Mouse (Mus musculus) forebrain, embryonic 11.5 days (tissue): ENCODE results near the gene Lmna. TPM values are rescaled to one million over a fixed set of nuclear protein-coding genes. Genes with fewer than 3 reads are reported as not detected.
A peak's percentile ranks its signal among the peaks of the same experiment; 100 is the strongest.

Experiments
- ATAC-seq: fragments of 200-750 bp; cut with Nextera tagmentation; replicated peaks from 2 replicates; pipeline ENCODE4 v1.8.0; 2017; ENCODE audit warnings: moderate TSS enrichment; ENCODE audit not compliant: low FRiP score
- DNase-seq: peaks from one replicate; pipeline ENCODE4 v3.0.0-alpha.2; 2017; ENCODE audit warnings: low spot score
- H3K27ac ChIP-seq: fragments of 300-500 bp; sonication (generic); 2 replicates; pipeline ENCODE4 v1.5.1; 2014; ENCODE audit warnings: low read depth, low read length
- H3K27me3 ChIP-seq: fragments of 300-500 bp; sonication (generic); 2 replicates; pipeline ENCODE4 v1.6.1; 2014; ENCODE audit warnings: mild to moderate bottlenecking, low read length, mixed read lengths; ENCODE audit not compliant: control insufficient read depth, insufficient read depth
- H3K36me3 ChIP-seq: fragments of 300-500 bp; sonication (generic); 2 replicates; pipeline ENCODE4 v1.6.1; 2014; ENCODE audit warnings: mild to moderate bottlenecking, low read length, moderate library complexity, mixed read lengths; ENCODE audit not compliant: control insufficient read depth, insufficient read depth
- H3K4me1 ChIP-seq: fragments of 300-500 bp; sonication (generic); replicated peaks from 2 replicates; pipeline ENCODE4 v1.6.1; 2014; ENCODE audit warnings: low read length, mixed read lengths; ENCODE audit not compliant: control insufficient read depth, insufficient read depth
- H3K4me2 ChIP-seq: fragments of 300-500 bp; sonication (generic); 2 replicates; pipeline ENCODE4 v1.6.1; 2014; ENCODE audit warnings: low read depth, mild to moderate bottlenecking, low read length, moderate library complexity, mixed read lengths; ENCODE audit not compliant: severe bottlenecking
- H3K4me3 ChIP-seq: fragments of 300-500 bp; sonication (generic); 2 replicates; pipeline ENCODE4 v1.5.1; 2014; ENCODE audit warnings: low read depth, low read length
- H3K9ac ChIP-seq: fragments of 300-500 bp; sonication (generic); 2 replicates; pipeline ENCODE4 v1.6.1; 2014; ENCODE audit warnings: low read length
- H3K9me3 ChIP-seq: fragments of 300-500 bp; sonication (generic); 2 replicates; pipeline ENCODE4 v1.6.1; 2016; ENCODE audit warnings: low read length, mixed read lengths; ENCODE audit not compliant: control insufficient read depth
- WGBS: fragments of 180-500 bp; shearing (Covaris S2); extraction: QIAGEN DNeasy Blood & Tissue Kit; methylation state at CpG from one replicate; pipeline ENCODE4 v1.1.7; 2014; 5-methylcytosine and 5-hydroxymethylcytosine counted together
- polyA plus RNA-seq: library from polyadenylated mRNA; unstranded; fragments of >200 nt; fragmentation: Nextera tagmentation; extraction: Ambion mirVana; gene quantifications from 2 replicates; pipeline ENCODE4 v1.2.1, GENCODE M21; 2014

Lmna gene
- 19.4 and 20.4 TPM in 2 replicates for polyA plus RNA-seq

DNA sequence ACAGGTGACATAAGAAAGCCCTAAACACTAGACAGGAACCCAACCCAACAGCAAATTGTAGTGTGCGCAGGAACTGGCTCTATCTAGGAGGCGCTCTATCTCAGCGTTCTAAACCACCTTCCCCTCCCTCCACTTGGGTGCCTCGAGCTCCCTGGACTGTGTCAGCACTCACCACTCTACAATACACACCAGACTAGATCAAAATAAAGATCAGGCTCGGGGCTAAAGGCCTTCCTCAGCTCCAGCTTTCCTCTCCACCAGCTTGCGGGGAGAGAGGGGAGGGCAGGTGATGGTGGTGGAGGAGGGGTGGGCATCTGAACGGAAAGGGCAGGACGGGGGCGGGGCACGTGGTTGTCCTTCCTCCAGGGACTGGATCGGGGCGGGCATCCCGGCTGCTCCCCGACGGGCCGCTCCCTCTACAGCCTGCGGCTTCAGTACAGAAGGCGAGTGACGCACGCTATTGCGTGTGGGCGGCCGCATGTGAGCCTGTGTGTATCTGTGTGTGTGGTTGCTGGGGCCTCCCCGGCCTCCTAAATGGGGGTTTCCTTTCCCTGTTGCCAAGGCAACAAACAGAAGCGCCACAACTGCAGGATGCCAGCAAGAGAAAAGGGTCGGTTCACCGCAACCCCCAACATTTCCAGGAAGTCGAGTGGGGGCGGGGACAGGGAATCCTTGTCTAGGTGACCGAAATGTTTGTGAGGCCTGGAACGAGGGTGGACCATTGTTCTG lies at the start of gene Lmna:
Gene Lmna, minus strand, starts transcription at position 265 of the 729 bp plus-strand sequence.
- H3K4me1 ChIP-seq: peaks cover 27% of the 10 kb centered on the region

DNA sequence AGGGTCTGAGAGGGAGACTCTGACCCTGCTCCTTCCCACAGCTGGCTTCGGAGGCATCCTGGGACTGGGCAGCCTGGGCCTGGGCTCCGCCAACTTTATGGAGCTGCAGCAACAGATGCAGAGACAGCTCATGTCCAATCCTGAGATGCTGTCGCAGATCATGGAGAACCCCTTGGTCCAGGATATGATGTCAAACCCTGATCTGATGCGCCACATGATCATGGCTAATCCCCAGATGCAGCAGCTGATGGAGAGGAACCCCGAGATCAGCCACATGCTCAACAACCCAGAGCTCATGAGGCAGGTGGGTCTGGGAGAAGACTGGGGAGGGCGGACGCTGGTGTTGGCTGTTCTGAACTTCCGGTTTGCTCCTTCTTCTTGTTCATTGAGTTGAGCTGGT lies 46.9 kb upstream of the Lmna start:
- no peak overlapping the region for H3K4me2 ChIP-seq
- 96% methylated on average over 8 of the region's 8 CpGs for WGBS
- no peaks in the 10 kb centered on the region for H3K9me3 ChIP-seq
- peaks cover 25% of the 10 kb centered on the region for H3K36me3 ChIP-seq
- H3K27ac ChIP-seq: no peak overlapping the region
- no peaks in the 10 kb centered on the region for H3K27me3 ChIP-seq
- H3K9ac ChIP-seq: no peak overlapping the region
- H3K4me1 ChIP-seq: peaks cover 6% of the 10 kb centered on the region; the same call in 1 of the 2 replicates
- DNase-seq (peak; percentile 45), ATAC-seq (no peak)
- no peak overlapping the region for H3K4me3 ChIP-seq

More for the DNA sequence above, at the start of gene Lmna:
- under 1% methylated on average over 31 of the region's 31 CpGs for WGBS
- no peaks in the 10 kb centered on the region for H3K36me3 ChIP-seq
- ATAC-seq (peak; percentile 97), DNase-seq (peak; percentile 97)
- H3K27me3 ChIP-seq: no peaks in the 10 kb centered on the region
- H3K27ac ChIP-seq: peak within 1 kb of the TSS; percentile 90
- peak within 1 kb of the TSS; percentile 52 for H3K9ac ChIP-seq
- H3K4me3 ChIP-seq: peak within 1 kb of the TSS; percentile 28
- H3K9me3 ChIP-seq: no peaks in the 10 kb centered on the region
- H3K4me2 ChIP-seq: peak within 1 kb of the TSS; percentile 53

DNA sequence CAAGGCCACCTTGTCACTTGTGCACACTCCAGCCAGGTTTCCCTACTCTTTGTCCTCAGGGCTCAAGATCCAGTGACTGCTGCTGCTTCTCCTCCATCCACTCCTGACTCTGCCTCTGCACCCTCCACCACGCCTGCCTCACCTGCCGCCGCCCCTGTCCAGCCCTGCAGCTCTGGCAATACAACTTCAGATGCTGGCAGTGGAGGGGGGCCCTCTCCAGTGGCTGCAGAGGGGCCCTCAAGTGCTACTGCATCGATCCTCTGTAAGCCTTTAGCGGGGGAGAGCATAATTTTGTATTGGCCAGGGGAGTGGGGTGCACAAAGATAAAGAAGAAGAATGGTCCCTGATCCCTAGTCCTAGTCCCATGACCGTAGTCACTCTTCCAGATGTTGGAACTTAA lies 46.0 kb upstream of the Lmna start:
- H3K4me3 ChIP-seq: no peak overlapping the region
- ATAC-seq: no peak

DNA sequence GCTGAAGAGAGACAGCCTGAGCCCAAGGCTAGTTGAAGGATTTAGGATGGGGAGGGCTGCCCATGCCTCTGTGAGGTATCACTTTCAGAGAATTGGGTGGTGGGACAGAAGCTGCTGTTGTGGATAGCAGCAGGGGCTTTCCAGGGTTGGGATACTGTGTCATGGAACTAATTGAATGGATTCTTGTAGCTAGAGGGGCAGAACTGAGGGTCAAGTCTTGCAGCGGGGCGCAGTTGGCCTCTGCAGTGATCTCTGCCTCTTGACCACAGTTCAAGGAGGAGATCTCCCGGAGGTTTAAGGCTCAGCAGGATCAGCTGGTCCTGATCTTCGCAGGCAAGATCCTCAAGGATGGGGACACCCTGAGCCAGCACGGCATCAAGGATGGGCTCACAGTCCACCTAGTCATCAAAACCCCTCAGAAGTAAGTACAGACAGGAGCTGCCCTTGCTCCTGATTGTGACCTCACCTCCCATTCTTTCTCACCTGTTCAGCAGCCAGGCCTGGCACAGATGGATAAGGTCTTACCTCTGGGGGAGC lies 45.4 kb upstream of the Lmna start:
- no peak overlapping the region for H3K9ac ChIP-seq
- WGBS: 82% methylated on average over 5 of the region's 5 CpGs
- peaks cover 6% of the 10 kb centered on the region; the same call in 1 of the 2 replicates for H3K4me1 ChIP-seq
- no peak overlapping the region; the same call in 1 of the 2 replicates for H3K4me3 ChIP-seq
- H3K9me3 ChIP-seq: no peaks in the 10 kb centered on the region
- H3K27me3 ChIP-seq: no peaks in the 10 kb centered on the region
- H3K27ac ChIP-seq: no peak overlapping the region
- peaks cover 16% of the 10 kb centered on the region for H3K36me3 ChIP-seq
- ATAC-seq: no peak
- peak; percentile 52 for DNase-seq
- peak overlapping the region; percentile 83 for H3K4me2 ChIP-seq

More for the DNA sequence above, 46.0 kb upstream of the Lmna start:
- 97% methylated on average over 6 of the region's 6 CpGs for whole genome bisulfite sequencing
- Histone ChIP-seq H3K27ac (no peak overlapping the region), H3K36me3 (peaks cover 22% of the 10 kb centered on the region), H3K9me3 (no peaks in the 10 kb centered on the region), H3K4me1 (peaks cover 6% of the 10 kb centered on the region; the same call in 1 of the 2 replicates), H3K4me2 (no peak overlapping the region), H3K27me3 (no peaks in the 10 kb centered on the region), H3K9ac (no peak overlapping the region)
- peak; percentile 48 for DNase-seq

DNA sequence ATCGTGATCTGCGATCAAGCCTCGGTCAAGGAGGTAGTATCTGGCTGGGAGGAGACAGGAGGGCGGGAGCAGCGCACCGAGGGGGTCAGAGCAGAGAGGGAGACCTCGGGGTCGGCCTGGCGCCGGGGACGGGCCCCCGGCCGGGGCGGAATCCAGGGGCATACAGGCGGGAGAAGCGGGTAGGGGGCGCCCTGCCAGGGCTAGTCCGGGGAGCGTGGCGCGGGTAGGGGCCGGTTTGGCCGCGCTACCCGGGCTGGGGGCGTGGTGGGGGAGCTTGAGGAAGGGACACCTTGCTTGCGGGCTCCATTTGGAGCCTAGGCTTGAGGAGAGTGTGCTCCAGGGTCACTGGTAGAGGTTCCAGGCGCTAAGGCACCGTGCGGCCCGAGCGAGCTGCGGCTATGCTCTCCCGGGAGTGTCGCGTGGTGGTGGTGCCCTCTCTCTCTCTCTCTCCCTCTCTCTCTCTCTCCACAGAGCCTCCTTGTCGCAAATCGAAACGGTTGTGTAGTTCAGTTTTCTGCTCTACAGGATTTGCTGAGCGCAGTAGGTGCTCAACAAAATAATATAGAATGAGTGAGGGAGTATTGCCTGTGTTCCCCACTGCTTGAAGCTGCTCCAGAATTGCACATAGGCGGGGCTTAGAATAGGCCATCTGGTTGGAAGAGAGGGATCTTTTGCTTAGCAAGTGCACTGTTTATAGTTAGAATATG lies 44.3 kb upstream of the Lmna start:
- peak overlapping the region; percentile 83 for H3K4me2 ChIP-seq
- peak overlapping the region; percentile 93 for H3K27ac ChIP-seq
- H3K4me1 ChIP-seq: peaks cover 6% of the 10 kb centered on the region; the same call in 1 of the 2 replicates
- H3K9me3 ChIP-seq: no peaks in the 10 kb centered on the region
- peak; percentile 67 for ATAC-seq
- H3K4me3 ChIP-seq: peak overlapping the region; percentile 84
- peaks cover 15% of the 10 kb centered on the region for H3K36me3 ChIP-seq
- no peak for DNase-seq
- H3K27me3 ChIP-seq: no peaks in the 10 kb centered on the region
- under 1% methylated on average over 41 of the region's 41 CpGs for whole genome bisulfite sequencing
- peak overlapping the region; percentile 92 for H3K9ac ChIP-seq

DNA sequence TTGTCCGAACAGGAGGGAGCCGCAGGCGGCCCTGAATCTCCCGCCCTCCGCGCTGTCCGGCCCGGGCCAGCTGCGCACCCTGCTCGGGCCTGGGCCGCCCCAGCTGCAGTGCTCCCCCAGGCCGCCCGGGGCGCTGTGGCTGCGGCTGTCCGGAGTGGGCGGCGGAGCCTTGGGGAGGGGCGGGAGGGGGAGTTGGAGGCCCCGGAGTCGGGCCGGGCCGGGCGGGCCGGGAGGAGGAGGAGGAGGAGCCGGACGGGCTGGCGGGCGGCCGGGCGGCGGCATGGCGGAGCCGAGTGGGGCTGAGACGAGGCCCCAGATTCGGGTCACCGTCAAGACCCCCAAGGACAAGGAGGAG lies 43.7 kb upstream of the Lmna start, which contains the start of gene Ubqln4:
Gene Ubqln4, plus strand, starts transcription at position 234 of the 355 bp plus-strand sequence.
- peak; percentile 92 for ATAC-seq
- Histone ChIP-seq H3K4me1 (peaks cover 6% of the 10 kb centered on the region; the same call in 1 of the 2 replicates), H3K36me3 (peaks cover 15% of the 10 kb centered on the region), H3K27ac (peak within 1 kb of the TSS; percentile 93), H3K9ac (peak within 1 kb of the TSS; percentile 92), H3K27me3 (no peaks in the 10 kb centered on the region), H3K4me2 (peak within 1 kb of the TSS; percentile 83), H3K4me3 (peak within 1 kb of the TSS; percentile 84), H3K9me3 (no peaks in the 10 kb centered on the region)
- DNase-seq: peak; percentile 98
- 0% methylated on average over 31 of the region's 37 CpGs for WGBS

DNA sequence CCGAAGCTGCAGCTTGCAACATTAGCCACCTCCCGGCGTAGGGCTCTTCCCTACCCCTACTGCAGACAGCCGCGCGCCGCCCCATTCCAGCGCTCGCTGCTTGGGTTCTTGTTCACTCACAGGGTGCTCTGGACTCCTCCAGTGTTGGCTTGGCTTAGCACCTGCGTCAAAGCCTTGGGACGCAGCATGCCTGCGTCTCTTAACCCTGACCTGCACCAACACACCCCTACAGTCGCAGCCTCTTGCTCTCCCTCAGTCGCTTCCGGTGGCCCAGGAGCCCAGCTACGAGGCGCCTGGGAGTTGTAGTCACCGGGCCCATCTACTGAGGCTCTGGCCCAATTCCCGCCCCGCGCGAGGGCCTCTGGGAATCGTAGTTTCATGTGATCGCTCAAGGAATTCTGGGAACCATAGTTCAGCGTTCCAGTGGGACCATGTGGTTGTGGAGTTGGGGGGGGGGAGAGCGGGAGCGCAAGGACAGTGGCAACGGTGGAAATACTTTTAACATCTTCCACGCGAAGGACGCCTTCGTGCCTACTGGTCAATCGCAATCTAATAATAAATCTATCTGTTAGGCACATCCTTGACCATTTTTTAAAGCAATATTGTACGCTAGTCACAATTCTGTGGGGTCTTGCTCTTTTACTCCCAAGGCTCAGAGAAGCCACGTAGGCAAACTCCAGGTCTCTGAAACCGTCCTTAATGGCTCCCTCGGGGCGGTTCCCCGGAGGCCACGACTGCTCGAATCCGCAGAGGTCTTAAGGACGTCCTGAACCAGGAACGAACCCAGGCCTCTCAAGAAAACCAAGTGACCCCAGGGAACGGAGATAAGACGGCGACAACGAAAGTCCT lies 43.1 kb upstream of the Lmna start, which contains the start of gene Lamtor2:
Gene Lamtor2, minus strand, starts transcription at position 399 of the 849 bp plus-strand sequence.
- peak; percentile 98 for DNase-seq
- Histone ChIP-seq H3K9ac (peak within 1 kb of the TSS; percentile 92), H3K4me3 (peak within 1 kb of the TSS; percentile 84), H3K4me1 (peaks cover 6% of the 10 kb centered on the region; the same call in 1 of the 2 replicates), H3K4me2 (peak within 1 kb of the TSS; percentile 83), H3K9me3 (no peaks in the 10 kb centered on the region), H3K27me3 (no peaks in the 10 kb centered on the region), H3K27ac (peak within 1 kb of the TSS; percentile 93), H3K36me3 (peaks cover 11% of the 10 kb centered on the region)
- WGBS: under 1% methylated on average over 48 of the region's 48 CpGs
- peak; percentile 91 for ATAC-seq
